Mouse (Mus musculus): ENCODE data around the gene Gm13306.
"Not testable (repeated sequence)": the region's sequence is repeated elsewhere in the genome, so short reads cannot be mapped to it uniquely, and the experiment has no call there.

Gm13306 gene

DNA sequence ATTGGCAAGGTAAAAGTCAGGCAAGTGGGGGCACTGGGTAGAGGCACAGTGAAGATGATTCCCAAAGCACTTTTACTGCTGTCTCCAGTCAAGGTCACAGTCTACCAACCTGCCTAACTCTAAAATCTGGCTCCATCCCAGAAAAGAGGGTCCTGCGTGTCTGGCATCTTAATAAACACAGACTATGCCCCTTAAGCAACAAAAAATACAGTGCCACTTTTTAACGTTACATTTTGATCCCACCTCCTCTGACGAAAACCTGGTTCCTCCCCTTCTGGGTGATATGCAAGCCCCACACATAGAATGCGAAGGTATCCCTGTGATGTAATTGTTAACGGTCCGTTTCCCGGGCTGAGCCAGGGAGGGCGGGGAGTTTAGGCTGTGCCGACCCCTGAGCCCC lies at the start of gene Gm13306:
TSS of gene Gm13306 (plus strand) at position 301 of the 400 bp plus-strand sequence.
- DNase-seq (ENCODE audit: low spot score in 2 of 2), result not testable (repeated sequence)

GRCm38 (mm10) chr4:42114517-42114916 lies 38.7 kb upstream of the Gm13306 start, which contains the start of gene Gm13304:
TSS of gene Gm13304 (plus strand) at chr4:42114817.
- not testable (repeated sequence) for DNase-seq (ENCODE audit: low spot score in 2 of 2)

DNA sequence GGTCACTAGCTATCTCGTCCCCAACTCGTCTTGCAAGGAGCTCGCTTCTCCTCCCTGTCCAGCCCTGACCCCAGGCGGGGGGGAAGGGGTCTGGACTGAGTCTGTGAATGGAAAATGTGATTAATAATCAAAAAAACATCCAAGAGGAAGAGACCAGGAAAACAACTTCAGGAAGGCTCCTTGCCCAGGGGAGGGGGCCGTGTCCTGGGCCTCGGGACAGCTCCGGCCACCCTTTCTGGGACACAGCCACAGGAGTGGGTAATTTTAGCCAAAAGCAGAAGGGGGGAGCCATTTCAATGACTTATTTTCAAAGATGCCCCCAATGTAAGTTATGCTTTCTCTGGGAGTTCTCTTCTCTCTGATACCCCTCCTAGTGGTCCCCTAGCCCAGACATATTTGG lies 15.3 kb downstream of the Gm13306 start, which contains the start of gene Gm13305:
TSS of gene Gm13305 (minus strand) at position 101 of the 400 bp plus-strand sequence.
- DNase-seq (ENCODE audit: low spot score in 2 of 2), result not testable (repeated sequence)

- DNase-seq (ENCODE audit: low spot score in 2 of 2), result not testable (repeated sequence)
Measured at GRCm38 (mm10) chr4:42178243-42178642, 25.0 kb downstream of the Gm13306 start.

GRCm38 (mm10) chr4:42183234-42184197 lies 30.3 kb downstream of the Gm13306 start:
- DNase-seq (ENCODE audit: low spot score in 2 of 2), result not testable (repeated sequence)

- not testable (repeated sequence) for DNase-seq (ENCODE audit: low spot score in 2 of 2)
Measured at GRCm38 (mm10) chr4:42184324-42184979, 31.2 kb downstream of the Gm13306 start.

- not testable (repeated sequence) for DNase-seq (ENCODE audit: low spot score in 2 of 2)
Measured at GRCm38 (mm10) chr4:42184980-42185372, 31.7 kb downstream of the Gm13306 start.
